Mouse (Mus musculus): ENCODE results near the gene Gm14327.
A peak's percentile ranks its signal among the peaks of the same experiment; 100 is the strongest.
"Not testable (repeated sequence)": the region's sequence is repeated elsewhere in the genome, so short reads cannot be mapped to it uniquely, and the experiment has no call there.

The Gm14327 gene

DNA sequence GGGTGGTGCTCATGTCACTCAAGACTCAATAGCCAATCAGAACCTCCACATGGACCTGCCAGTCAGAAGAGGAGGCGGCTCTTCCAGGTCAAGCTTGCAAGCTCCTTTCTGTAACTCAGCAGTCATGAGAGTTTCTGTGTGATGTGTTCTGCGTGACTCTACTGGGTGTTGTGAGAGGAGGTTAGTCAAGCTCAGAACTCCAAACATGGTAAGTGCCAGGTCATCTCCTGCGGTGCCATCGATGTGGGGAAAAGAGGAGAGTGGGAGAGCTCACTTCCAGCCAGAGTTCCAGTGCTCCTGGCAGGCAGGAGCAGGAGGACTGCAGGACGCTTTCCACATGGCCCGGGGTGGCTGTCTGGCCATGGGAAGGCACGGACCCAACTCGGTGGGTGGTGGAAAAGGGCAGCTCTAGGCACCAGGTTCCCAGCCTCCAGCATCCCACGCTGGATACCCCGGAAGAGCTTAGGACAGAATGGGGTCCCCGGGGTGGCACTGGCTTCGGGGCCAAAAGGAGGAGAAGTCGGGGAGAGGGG, at the start of gene Gm14327:
Gene Gm14327 (plus strand): TSS at position 51 of the 533 bp plus-strand sequence.
- peak in 1 of 2 experiments; percentile 1 for DNase-seq

DNA sequence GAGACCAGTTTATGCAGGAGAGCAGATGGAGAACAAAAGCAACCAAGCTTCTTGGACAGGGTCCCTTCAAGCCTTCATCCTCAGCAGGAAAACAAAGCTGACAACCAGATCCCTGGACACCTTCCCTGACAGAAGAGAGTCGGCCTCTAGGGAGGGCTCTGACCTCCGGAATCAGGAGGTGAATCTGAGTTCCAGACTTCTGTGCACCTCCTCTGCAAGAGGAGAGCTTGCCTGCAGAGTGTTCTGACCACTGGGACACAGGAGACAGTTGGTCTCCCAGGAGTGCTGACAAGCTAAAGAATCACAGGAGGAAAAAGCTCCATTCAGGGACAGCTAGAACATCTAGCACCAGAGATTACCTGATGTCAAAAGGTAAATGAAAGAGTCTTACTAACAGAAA, 34.6 kb upstream of the Gm14327 start:
- not testable (repeated sequence) for DNase-seq

- not testable (repeated sequence) for DNase-seq
Measured at GRCm38 (mm10) chr2:177887743-177888142, 9.2 kb upstream of the Gm14327 start.

- not testable (repeated sequence) for DNase-seq
Measured at GRCm38 (mm10) chr2:177898171-177898570, 1.3 kb downstream of the Gm14327 start.

- DNase-seq: not testable (repeated sequence)
Measured at GRCm38 (mm10) chr2:177903276-177903675, 6.4 kb downstream of the Gm14327 start.

GRCm38 (mm10) chr2:177925563-177926103, 28.7 kb downstream of the Gm14327 start, which contains the start of gene Zfp972:
Gene Zfp972, minus strand, starts transcription at chr2:177925613.
- not testable (repeated sequence) for DNase-seq

Data from kidney, postnatal 36 days (tissue).